Mouse (Mus musculus) stomach, postnatal 0 days (tissue): ENCODE data around the gene Kat14.

ENCODE experiments used
- CTCF ChIP-seq: IDR thresholded peaks from 2 replicates; pipeline ENCODE4 v1.5.1; 2016; ENCODE audit warnings: antibody characterized with exemption, low read depth, mild to moderate bottlenecking, moderate library complexity
- EP300 ChIP-seq: optimal IDR thresholded peaks from 2 replicates; pipeline ENCODE3; 2016; ENCODE audit warnings: antibody characterized with exemption

- no peak for TF ChIP-seq EP300
- TF ChIP-seq CTCF: peak; percentile 34
These were observed 48.1 kb downstream of the Kat14 start for GRCm38 (mm10) chr2:144416859-144417258.
